Mouse (Mus musculus) left cerebral cortex, adult 2 months (tissue): ENCODE results near the gene Tnks2. TPM values are rescaled to one million over a fixed set of nuclear protein-coding genes. Genes with fewer than 3 reads are reported as not detected.
A peak's percentile ranks its signal among the peaks of the same experiment; 100 is the strongest.
"Not testable (repeated sequence)": the region's sequence is repeated elsewhere in the genome, so short reads cannot be mapped to it uniquely, and the experiment has no call there.

Source experiments
- DNase-seq, 2 experiments: peaks; one replicate each; pipeline ENCODE4 v3.0.0; 2021 to 2022; ENCODE audit warnings: low spot score in 2 of 2, mixed read lengths in 1 of 2; ENCODE audit errors: extremely low spot score in 1 of 2
- H3K27ac ChIP-seq: fragments of 200-600 bp; 2 replicates; pipeline ENCODE4 v1.8.1; 2022
- H3K4me3 ChIP-seq: fragments of 200-600 bp; 2 replicates; pipeline ENCODE4 v1.8.1; 2022
- CTCF ChIP-seq: fragments of 200-600 bp; IDR thresholded peaks from 2 replicates; pipeline ENCODE4 v1.8.1; 2022; ENCODE audit warnings: antibody characterized with exemption, mild to moderate bottlenecking, moderate library complexity
- intact Hi-C: fragments of 180-260 bp; cut with DNase I; formaldehyde crosslinking; loops from one replicate; pipeline ENCODE4 v1.15.1; 2025
- total RNA-seq, 2 experiments: library from RNA; stranded (reverse); gene quantifications; 2 replicates each; pipeline ENCODE4 v1.2.3; 2021

Gene Tnks2
- total RNA-seq, 2 experiments from 2014 or later = 109 to 124 TPM

DNA sequence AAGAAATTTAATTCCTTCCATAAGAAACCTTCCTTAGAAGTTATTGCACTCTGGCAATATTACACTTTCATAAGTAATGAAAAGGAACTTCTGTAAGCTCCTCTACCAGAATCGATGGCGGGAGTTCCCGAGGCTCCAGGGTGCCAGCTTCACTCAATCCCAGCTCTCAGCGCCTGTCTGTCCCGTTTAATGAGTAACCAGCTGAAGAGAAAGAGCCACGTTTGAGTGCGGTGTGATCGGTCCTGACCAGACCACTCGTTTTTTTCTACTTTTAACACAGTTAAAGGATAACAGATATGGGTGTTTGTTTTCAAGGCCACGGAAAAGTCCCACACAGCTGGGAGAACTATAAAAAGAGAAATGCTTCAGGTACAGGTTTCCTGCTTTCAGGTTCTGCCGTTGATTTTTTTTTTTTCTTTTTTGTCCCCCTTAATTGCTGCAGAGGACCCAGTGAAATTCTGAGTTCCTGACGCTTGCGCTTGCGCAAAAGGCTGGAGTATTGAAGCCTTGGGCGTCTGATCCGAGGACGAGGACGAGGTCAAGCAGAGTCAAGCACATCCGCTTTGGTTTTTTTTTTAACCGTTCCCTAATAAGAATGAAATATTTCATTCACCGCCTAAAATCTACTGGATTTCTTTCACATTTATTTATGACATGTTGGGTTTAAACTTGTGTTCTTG is 25.5 kb upstream of the Tnks2 start:
- Histone ChIP-seq H3K27ac (no peak overlapping the region), H3K4me3 (no peak overlapping the region)
- no peak for TF ChIP-seq CTCF
- DNase-seq = no peak
- intact Hi-C loops = no loop called here

DNA sequence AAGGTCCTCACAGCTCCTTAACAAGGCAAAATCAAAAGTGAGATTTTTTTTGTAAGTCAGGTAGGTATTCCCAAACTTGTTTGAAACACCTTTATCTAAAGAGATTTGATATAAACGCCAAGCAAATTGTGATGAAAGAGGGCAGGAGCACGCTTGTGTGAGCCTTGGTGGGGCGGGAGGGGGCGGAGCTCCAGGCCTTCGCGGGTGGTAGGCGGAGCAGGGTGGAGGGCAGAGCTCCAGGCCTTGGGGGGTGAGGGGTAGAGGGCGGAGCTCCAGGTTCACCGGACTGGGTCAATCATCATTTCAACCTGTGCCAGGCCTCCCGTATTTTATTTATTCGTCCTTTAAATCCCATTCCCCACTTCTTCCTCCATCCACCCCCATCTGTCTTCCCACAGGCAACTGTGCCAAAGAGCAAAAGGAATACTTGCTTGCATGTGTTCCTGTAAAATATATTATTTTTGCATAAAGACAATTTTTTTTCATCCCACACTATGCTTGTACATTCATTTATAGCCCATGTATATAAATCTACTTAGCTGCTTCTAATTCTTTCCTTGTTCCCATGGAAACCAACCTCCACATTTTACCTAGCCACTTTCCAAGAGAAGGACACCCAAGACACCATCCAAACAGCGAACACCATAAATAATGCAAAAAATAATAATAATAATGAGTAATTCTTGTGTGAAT is 24.4 kb upstream of the Tnks2 start:
- Histone ChIP-seq H3K27ac (peak overlapping the region; percentile 74), H3K4me3 (no peak overlapping the region)
- intact Hi-C loops = loop anchor here (5.0 kb wide), 1 partner anchor 337 kb away; no protein-coding TSS in a partner anchor
- TF ChIP-seq CTCF = no peak
- no peak for DNase-seq

DNA sequence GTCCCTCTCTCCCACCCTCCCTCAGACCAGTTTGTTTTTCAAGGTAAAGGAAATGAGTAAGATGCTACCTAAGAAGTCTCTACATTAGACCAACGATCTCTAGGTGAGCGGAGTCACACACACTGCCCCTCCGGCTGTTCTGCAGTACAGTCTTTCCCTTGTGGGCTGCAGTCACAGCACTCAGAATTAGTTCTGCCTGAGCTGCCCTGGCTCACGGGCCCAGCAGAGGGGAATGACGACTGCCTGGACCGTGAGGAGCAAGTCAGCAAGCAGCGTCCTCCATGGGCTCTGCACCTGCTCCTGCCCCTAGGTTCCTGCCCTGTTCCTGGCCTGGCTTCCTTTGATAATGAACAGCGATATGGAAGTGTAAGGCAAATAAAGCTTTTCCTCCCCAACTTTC is 22.0 kb upstream of the Tnks2 start:
- intact Hi-C loops = loop anchor here (5.0 kb wide), 1 partner anchor 340 kb away; no protein-coding TSS in a partner anchor
- Histone ChIP-seq H3K4me3 (no peak overlapping the region), H3K27ac (no peak overlapping the region)
- DNase-seq = no peak
- TF ChIP-seq CTCF = no peak

DNA sequence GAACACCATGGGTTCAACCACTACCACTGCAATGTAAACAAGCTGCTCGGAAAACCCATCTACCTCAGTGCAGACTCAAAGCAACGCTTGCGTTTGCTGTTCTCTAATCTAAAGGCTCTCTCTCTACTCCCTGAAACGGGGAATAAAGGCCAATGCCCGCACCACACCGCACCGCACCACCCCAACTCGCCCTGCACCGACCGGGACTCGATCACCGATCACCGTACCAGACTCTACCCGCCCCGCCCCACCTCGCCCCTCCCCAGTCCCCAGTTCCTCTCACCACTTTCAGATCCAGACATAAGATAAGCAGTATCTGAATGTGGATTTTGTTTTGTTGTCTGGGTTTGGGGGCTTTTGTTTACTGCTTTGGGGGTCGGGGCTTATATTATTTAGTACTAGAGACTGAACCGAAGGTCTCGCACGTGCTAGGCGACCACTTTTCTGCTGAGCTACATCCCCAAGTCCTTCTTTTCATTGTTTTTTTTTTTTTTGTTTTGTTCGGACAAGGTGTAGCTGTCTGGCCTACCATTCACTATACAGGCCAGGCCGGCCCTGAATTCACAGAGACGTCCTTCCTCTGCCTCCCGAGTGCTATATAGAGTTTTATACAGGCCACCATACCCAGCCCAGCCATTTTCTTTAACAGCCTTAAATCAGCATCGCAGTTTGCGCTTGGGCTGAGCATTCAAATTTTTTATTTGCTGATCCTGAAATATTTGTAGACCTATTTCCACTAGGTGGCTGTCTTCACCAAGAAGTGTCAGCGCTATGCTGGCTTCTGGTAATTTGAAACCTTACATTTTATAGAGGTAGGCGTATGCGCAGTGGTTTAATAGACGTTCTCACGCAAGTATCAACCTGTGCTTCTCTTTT is 18.4 kb upstream of the Tnks2 start:
- peak in 1 of 2 experiments; percentile 40 for DNase-seq
- peak overlapping the region; percentile 24; the same call in 1 of the 2 replicates for H3K4me3 ChIP-seq

DNA sequence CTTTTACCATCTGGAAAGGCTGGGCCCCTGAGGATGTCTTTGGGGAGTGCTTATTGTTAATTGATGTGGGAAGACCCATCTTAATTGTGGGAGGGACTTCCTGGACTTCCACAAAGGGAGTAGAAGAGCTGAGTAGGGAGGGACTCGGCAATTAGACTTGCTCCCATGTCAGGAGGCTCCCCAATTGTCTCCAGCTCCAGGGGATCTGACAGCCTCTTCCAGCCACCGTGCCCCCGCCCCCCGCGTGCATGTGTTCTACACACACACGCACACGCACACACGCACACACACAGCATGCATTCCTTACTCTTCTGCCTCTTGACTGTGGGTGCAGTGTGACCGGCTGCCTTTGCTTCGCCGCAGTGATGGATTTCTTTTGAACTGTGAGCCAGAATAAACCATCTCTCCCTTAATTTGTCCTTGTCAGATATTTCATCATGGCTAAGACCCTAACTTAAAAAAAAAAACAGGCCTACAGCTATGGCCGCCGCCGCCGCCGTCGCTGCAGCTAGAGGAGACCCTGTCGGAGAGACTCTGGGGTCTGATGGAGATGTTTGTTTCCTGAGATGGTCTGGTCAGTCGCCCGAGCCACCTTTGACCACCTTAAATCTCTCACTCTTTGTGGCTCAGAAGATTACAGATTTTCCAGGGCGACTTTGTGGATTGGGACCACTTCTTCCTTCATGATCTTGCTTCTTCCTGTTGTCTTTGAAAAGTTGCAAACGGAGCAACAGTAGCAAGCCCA is 15.7 kb upstream of the Tnks2 start:
- Histone ChIP-seq H3K4me3 (peak overlapping the region; percentile 35), H3K27ac (no peak overlapping the region)
- no peak for DNase-seq
- no peak for TF ChIP-seq CTCF
- intact Hi-C loops = loop anchor here (5.0 kb wide), 3 partner anchors 49 to 449 kb away; partner anchors contain the start of gene Ppp1r3c

More for the DNA sequence above, 18.4 kb upstream of the Tnks2 start:
- peak; percentile 75 for TF ChIP-seq CTCF
- intact Hi-C loops = loop anchor here (1.0 to 5.0 kb wide), 4 partner anchors 52 to 452 kb away; partner anchors contain the start of gene Ppp1r3c
- H3K27ac ChIP-seq = no peak overlapping the region

DNA sequence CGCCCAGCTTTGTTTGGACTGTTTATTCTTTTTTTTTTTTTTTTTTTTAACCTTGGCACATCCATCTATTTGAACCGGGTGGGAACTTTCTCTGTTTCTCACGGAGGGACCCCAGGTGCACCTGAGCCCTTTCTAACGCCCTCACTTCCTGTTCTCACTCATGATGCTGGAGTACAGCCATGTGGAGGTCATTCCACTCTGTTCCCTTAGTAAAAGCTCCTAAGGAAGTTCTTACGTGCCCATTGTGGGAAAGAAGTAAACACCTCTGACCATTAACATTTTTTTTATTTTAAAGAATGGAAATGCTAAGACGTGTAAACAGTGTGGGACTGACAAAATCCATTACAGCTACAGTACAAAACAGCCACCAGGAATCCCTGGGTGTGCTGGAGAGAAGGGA is 14.8 kb upstream of the Tnks2 start:
- intact Hi-C loops = loop anchor here (5.0 kb wide), 3 partner anchors 48 to 448 kb away; partner anchors contain the start of gene Ppp1r3c
- no peak for DNase-seq
- TF ChIP-seq CTCF = no peak
- no peak overlapping the region for H3K4me3 ChIP-seq
- H3K27ac ChIP-seq = no peak overlapping the region

DNA sequence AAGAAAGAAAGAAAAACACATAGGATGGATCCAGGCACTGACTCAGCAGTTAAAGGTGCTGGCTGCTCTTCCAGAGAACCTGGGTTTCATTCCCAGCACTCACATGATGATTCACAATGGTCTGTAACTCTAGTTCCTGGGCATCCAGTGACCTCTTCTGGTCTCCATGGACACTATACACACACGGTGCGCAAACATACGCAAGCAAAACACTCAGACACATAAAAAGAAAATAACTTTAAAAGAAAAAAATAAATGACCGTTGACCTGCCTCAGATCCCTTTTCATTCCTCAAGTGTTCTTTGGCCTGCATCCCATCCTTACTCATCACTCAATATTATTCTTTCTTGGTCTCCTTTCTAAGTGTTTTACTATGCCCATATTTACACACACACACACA is 13.6 kb upstream of the Tnks2 start:
- H3K27ac ChIP-seq = no peak overlapping the region

DNA sequence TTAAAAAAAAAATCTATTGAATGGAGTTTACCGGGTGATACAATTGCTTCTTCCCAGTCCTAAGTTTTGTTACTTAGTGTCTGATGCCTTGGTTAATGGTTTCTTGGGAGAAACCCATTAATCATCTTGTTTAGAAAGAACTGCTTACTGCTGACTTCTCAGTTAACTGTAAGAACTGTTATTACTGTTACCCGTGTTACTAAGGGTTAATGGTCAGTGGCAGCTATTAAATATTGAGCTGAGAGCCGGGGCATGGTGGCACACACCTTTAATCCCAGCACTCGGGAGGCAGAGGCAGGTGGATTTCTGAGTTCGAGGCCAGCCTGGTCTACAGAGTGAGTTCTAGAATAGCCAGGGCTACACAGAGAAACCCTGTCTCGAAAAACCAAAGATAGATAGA is 12.7 kb upstream of the Tnks2 start:
- H3K27ac ChIP-seq, H3K4me3 ChIP-seq, DNase-seq, intact Hi-C loops: not testable (repeated sequence)

More for the DNA sequence above, 13.6 kb upstream of the Tnks2 start:
- intact Hi-C loops = no loop called here
- no peak for DNase-seq
- no peak for TF ChIP-seq CTCF
- H3K4me3 ChIP-seq = no peak overlapping the region

DNA sequence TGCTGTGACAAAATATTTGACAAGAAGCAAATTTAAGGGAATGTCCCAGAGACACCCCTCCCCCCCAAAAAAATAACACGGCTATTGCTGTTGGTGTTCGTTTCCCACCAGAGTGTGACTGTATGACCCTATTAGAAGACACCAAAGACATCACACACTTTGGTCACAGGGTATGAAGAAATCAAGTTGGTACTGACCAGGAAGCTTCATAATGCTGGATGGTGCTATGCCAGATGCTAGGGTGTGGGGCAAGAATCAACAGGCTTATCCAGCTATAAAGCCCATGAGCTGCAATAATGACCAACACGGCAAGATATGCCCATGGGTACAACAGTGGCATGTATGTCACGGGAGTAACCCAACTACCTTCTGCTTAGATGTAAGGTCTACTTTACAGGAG is 11.3 kb upstream of the Tnks2 start:
- H3K27ac ChIP-seq = no peak overlapping the region
- intact Hi-C loops = no loop called here
- DNase-seq = no peak
- no peak for TF ChIP-seq CTCF
- no peak overlapping the region for H3K4me3 ChIP-seq

DNA sequence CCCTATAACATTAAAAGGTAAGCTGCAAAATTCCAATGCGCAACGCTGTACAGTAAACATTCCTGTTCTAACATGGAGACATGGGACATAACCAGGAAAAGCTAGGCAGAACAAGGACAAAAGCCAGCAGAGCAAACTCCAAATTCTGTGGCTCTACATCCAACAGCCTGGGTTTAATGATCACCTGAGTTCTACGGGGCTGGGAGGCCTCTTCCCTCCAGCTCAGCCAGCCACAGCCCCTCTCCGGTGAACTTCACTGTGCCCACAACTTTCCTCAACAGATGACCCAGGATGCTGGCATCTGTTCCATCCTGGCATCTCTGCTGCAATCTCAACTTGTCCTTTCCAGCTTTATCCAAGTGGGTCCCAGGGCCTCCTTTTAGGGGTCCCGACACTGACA is 6.4 kb upstream of the Tnks2 start:
- H3K4me3 ChIP-seq = no peak overlapping the region
- DNase-seq = no peak
- intact Hi-C loops = no loop called here
- H3K27ac ChIP-seq = no peak overlapping the region
- no peak for TF ChIP-seq CTCF

DNA sequence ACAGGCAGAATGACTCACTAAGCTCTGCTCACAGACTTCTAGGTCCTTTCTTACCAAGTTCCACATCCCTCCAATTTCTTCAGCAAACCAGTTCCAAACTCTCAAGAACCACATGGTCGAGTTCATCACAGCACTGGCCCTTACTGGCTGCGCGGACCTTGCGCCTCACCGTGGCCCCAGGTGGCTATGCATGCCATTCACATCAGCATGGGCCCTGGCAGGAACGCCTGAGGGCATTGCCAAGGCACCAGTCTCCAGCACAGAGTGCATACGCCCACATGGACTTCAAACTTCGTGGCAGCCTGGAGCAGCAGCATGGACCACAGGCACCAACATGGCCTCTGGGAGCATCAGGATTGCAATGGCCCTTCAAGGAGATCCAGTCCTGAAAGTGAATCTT is 5.7 kb upstream of the Tnks2 start:
- no peak overlapping the region for H3K27ac ChIP-seq
- intact Hi-C loops = no loop called here
- TF ChIP-seq CTCF = no peak
- H3K4me3 ChIP-seq = no peak overlapping the region
- DNase-seq = no peak
